ENCODE assay signal across 19 mouse cellular contexts in genomic region chr11:109955185-109955584, GRCm38 (mm10). TPM values are rescaled to one million over a fixed set of nuclear protein-coding genes. Genes with fewer than 3 reads are reported as not detected.
A peak's percentile ranks its signal among the peaks of the same experiment; 100 is the strongest.
DNase-seq lines count a peak whose midpoint lies in the region; ATAC-seq and TF ChIP-seq lines count a peak whose summit lies in the region.
"Had no signal": no experiment of that assay in that cellular context is flagged by ENCODE, and none has a peak within 500 bp of the region (broad histone marks: within the 10 kb centered on the region; RNA-seq: fewer than 3 reads in every experiment).

No protein-coding gene starts in this region.

- H3K27ac ChIP-seq in gastrocnemius, adult 2 months: no peak overlapping the region
- H3K27ac ChIP-seq in liver, embryonic 14.5 days: no peak overlapping the region
- H3K27ac ChIP-seq in ES-Bruce4 (ENCODE audit: insufficient read depth, low read length): no peak overlapping the region
- H3K27ac ChIP-seq: forebrain, embryonic 13.5 days; heart, embryonic 10.5 days; hindbrain, embryonic 14.5 days; neural tube, embryonic 15.5 days had no signal

- 63% methylated on average over 1 of the region's 1 CpGs for WGBS in liver, embryonic 14.5 days (ENCODE audit: insufficient replicate concordance)

- no peak overlapping the region for H3K4me3 ChIP-seq in gastrocnemius, adult 2 months
- no peak overlapping the region for H3K4me3 ChIP-seq in liver, embryonic 14.5 days (ENCODE audit: insufficient read depth in 1 of 2, low read depth in 2 of 2, low read length in 2 of 2)
- no peak overlapping the region for H3K4me3 ChIP-seq in ES-Bruce4 (ENCODE audit: low read depth, low read length)
- H3K4me3 ChIP-seq: forebrain, embryonic 13.5 days; heart, embryonic 10.5 days; neural tube, embryonic 15.5 days had no signal

- no peak for DNase-seq in gastrocnemius, adult 2 months
- no peak for DNase-seq in gastrocnemius, adult 8-10 months (ENCODE audit: low spot score in 2 of 2)
- DNase-seq in liver, embryonic 14.5 days (ENCODE audit: low read depth in 3 of 3, low spot score in 3 of 3): no peak
- no peak for DNase-seq in liver
- DNase-seq in c-Kit-positive CD71-positive TER-119-positive erythroid progenitor cells, embryonic 14.5 days (ENCODE audit: low spot score): peak; percentile 0
- no peak for DNase-seq in urinary bladder, postnatal 25 days (ENCODE audit: low spot score)
- no peak for DNase-seq in cerebellum, adult 11 months
- DNase-seq: cerebellum, adult 8-10 months; embryo, embryonic 11 days; gastrocnemius, postnatal 14 days; heart, postnatal 14 days; kidney, adult 9 months; retina, postnatal 1 day; thymus, postnatal 36 days had no signal

- intact Hi-C loops in gastrocnemius, adult 2 months (cut with DNase I): loop anchor here (10.0 kb wide), 1 partner anchor 310 kb away; no protein-coding TSS in a partner anchor

- no peak overlapping the region for H3K4me2 ChIP-seq in liver, embryonic 14.5 days (ENCODE audit: low read depth)
- H3K4me2 ChIP-seq: forebrain, embryonic 13.5 days; hindbrain, embryonic 14.5 days; neural tube, embryonic 15.5 days had no signal

- peak; percentile 47 for TF ChIP-seq CTCF in gastrocnemius, adult 2 months (IDR thresholded peaks at IDR 0.05)
- TF ChIP-seq CTCF in liver, embryonic 14.5 days (IDR thresholded peaks at IDR 0.05; ENCODE audit: low read depth): peak; percentile 30; the same call in 1 of the 2 replicates
- peak; percentile 22 for TF ChIP-seq CTCF in ES-Bruce4 (IDR thresholded peaks at IDR 0.05; ENCODE audit: low read depth, low read length)

- H3K9ac ChIP-seq in liver, embryonic 14.5 days (replicated peaks): no peak overlapping the region
- H3K9ac ChIP-seq in ES-Bruce4 (ENCODE audit: low read depth, poor library complexity, severe bottlenecking): no peak overlapping the region
- H3K9ac ChIP-seq: forebrain, embryonic 13.5 days; hindbrain, embryonic 14.5 days; neural tube, embryonic 15.5 days had no signal

- no peaks in the 10 kb centered on the region for H3K4me1 ChIP-seq in liver, embryonic 14.5 days (replicated peaks; ENCODE audit: control insufficient read depth in 2 of 2, insufficient read depth in 2 of 2, low read length in 1 of 2)
- H3K4me1 ChIP-seq in ES-Bruce4 (ENCODE audit: control insufficient read depth, insufficient read depth, low read length): no peaks in the 10 kb centered on the region
- H3K4me1 ChIP-seq: forebrain, embryonic 13.5 days; heart, embryonic 10.5 days; neural tube, embryonic 15.5 days had no signal

- no peak for TF ChIP-seq EP300 in liver, embryonic 14.5 days (IDR thresholded peaks at IDR 0.05; ENCODE audit: low read depth)
- TF ChIP-seq EP300 in ES-Bruce4 (IDR thresholded peaks at IDR 0.05; ENCODE audit: insufficient read depth, low read depth, low read length): no peak

- no peaks in the 10 kb centered on the region for H3K36me3 ChIP-seq in liver, embryonic 14.5 days (replicated peaks; ENCODE audit: control insufficient read depth, insufficient read depth, low read depth)
- no peaks in the 10 kb centered on the region for H3K36me3 ChIP-seq in ES-Bruce4 (ENCODE audit: control insufficient read depth, insufficient read depth, low read length, poor library complexity, severe bottlenecking)
- H3K36me3 ChIP-seq: heart, embryonic 10.5 days had no signal

- no peak for ATAC-seq in liver, embryonic 14.5 days (ENCODE audit: insufficient read depth)
- ATAC-seq: forebrain, embryonic 13.5 days had no signal

- no peaks in the 10 kb centered on the region for H3K9me3 ChIP-seq in liver, embryonic 14.5 days (ENCODE audit: control insufficient read depth, low read length)
- H3K9me3 ChIP-seq in ES-Bruce4 (replicated peaks; ENCODE audit: control insufficient read depth, insufficient read depth, low read length, poor library complexity, severe bottlenecking): no peaks in the 10 kb centered on the region
- H3K9me3 ChIP-seq: forebrain, embryonic 13.5 days; heart, embryonic 10.5 days; neural tube, embryonic 15.5 days had no signal

- no peak for TF ChIP-seq POLR2A in ES-Bruce4 (IDR thresholded peaks at IDR 0.05; ENCODE audit: insufficient read depth, low read length)

- H3K27me3 ChIP-seq in liver, embryonic 14.5 days (ENCODE audit: control insufficient read depth, insufficient read depth, low read length): no peaks in the 10 kb centered on the region
- no peaks in the 10 kb centered on the region for H3K27me3 ChIP-seq in ES-Bruce4 (ENCODE audit: control insufficient read depth, insufficient read depth, low read length, poor library complexity, severe bottlenecking)
- H3K27me3 ChIP-seq: forebrain, embryonic 13.5 days; neural tube, embryonic 15.5 days had no signal

RNA-seq across cellular contexts. Expression of gene Abca8b, which starts 40.5 kb away (rescaled TPM):
- total RNA-seq in gastrocnemius, adult 2 months (2021): 10 to 100 TPM; 12.9 to 17.7 TPM
- 10 to 100 TPM; 13.5 to 23.2 (median 16.6) TPM for total RNA-seq in gastrocnemius, adult 8-10 months (2022)
- 3.5 and 4.7 TPM in 2 replicates for polyA plus RNA-seq in liver, embryonic 14.5 days (2012; rRNA removed)
- 4.7 and 5.4 TPM in 2 replicates for polyA plus RNA-seq in liver, embryonic 14.5 days (2014; fragmentation: Nextera tagmentation; extraction: Ambion mirVana)
- polyA plus RNA-seq in ES-Bruce4 (2011; ENCODE audit: insufficient read depth, insufficient read length, low read depth, missing spikeins): 0.49 and 0.57 TPM in 2 replicates
